Mouse (Mus musculus) forebrain, embryonic 11.5 days (tissue): ENCODE data around the gene Slc5a1. TPM values are rescaled to one million over a fixed set of nuclear protein-coding genes. Genes with fewer than 3 reads are reported as not detected.

ENCODE experiments used
- ATAC-seq: fragments of 200-750 bp; cut with Nextera tagmentation; replicated peaks from 2 replicates; pipeline ENCODE4 v1.8.0; 2017; ENCODE audit warnings: moderate TSS enrichment; ENCODE audit not compliant: low FRiP score
- DNase-seq: peaks from one replicate; pipeline ENCODE4 v3.0.0-alpha.2; 2017; ENCODE audit warnings: low spot score
- H3K27ac ChIP-seq: fragments of 300-500 bp; sonication (generic); 2 replicates; pipeline ENCODE4 v1.5.1; 2014; ENCODE audit warnings: low read depth, low read length
- H3K27me3 ChIP-seq: fragments of 300-500 bp; sonication (generic); 2 replicates; pipeline ENCODE4 v1.6.1; 2014; ENCODE audit warnings: mild to moderate bottlenecking, low read length, mixed read lengths; ENCODE audit not compliant: control insufficient read depth, insufficient read depth
- H3K36me3 ChIP-seq: fragments of 300-500 bp; sonication (generic); 2 replicates; pipeline ENCODE4 v1.6.1; 2014; ENCODE audit warnings: mild to moderate bottlenecking, low read length, moderate library complexity, mixed read lengths; ENCODE audit not compliant: control insufficient read depth, insufficient read depth
- H3K4me1 ChIP-seq: fragments of 300-500 bp; sonication (generic); replicated peaks from 2 replicates; pipeline ENCODE4 v1.6.1; 2014; ENCODE audit warnings: low read length, mixed read lengths; ENCODE audit not compliant: control insufficient read depth, insufficient read depth
- H3K4me2 ChIP-seq: fragments of 300-500 bp; sonication (generic); 2 replicates; pipeline ENCODE4 v1.6.1; 2014; ENCODE audit warnings: low read depth, mild to moderate bottlenecking, low read length, moderate library complexity, mixed read lengths; ENCODE audit not compliant: severe bottlenecking
- H3K4me3 ChIP-seq: fragments of 300-500 bp; sonication (generic); 2 replicates; pipeline ENCODE4 v1.5.1; 2014; ENCODE audit warnings: low read depth, low read length
- H3K9ac ChIP-seq: fragments of 300-500 bp; sonication (generic); 2 replicates; pipeline ENCODE4 v1.6.1; 2014; ENCODE audit warnings: low read length
- H3K9me3 ChIP-seq: fragments of 300-500 bp; sonication (generic); 2 replicates; pipeline ENCODE4 v1.6.1; 2016; ENCODE audit warnings: low read length, mixed read lengths; ENCODE audit not compliant: control insufficient read depth
- WGBS: fragments of 180-500 bp; shearing (Covaris S2); extraction: QIAGEN DNeasy Blood & Tissue Kit; methylation state at CpG from one replicate; pipeline ENCODE4 v1.1.7; 2014; 5-methylcytosine and 5-hydroxymethylcytosine counted together
- polyA plus RNA-seq: library from polyadenylated mRNA; unstranded; fragments of >200 nt; fragmentation: Nextera tagmentation; extraction: Ambion mirVana; gene quantifications from 2 replicates; pipeline ENCODE4 v1.2.1, GENCODE M21; 2014

Slc5a1 gene
- polyA plus RNA-seq, 1 experiment from 2014 or later: not detected

DNA sequence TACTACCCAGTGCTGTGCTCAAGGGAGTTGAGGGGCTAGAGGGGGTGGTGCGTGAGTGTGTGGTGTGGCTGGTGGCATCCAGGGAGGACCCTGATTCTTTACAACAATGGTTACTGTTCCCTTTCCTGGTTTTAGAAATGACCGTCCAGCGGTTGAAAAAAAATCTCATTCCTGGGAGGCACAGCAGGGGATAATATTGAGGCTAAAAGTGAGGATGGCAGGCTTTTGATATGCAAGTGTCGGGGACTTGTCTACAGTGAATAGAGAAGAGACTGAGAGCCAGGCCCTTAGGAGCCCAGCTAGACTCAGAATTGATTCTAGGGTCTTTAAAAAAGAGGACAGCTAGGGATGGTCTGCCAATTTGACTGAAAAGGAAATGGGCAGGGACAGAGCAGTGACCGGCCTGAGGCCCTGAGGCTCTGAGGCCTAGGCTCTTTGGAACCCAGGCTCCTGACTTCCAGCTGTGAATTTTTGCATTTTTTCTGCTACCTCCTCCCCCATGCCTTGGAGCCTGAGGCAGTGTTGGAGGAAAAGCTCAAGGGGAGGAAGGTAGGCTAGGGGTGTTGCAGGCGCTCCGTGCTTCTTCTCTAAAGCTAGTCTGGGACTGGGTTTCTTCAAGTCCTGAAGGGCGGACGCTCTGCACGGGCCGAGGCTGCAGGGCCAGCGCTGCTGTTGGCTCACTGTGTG, 1.5 kb upstream of the Slc5a1 start:
- Histone ChIP-seq H3K27ac (no peak overlapping the region), H3K4me2 (no peak overlapping the region), H3K9ac (no peak overlapping the region), H3K9me3 (no peaks in the 10 kb centered on the region), H3K36me3 (no peaks in the 10 kb centered on the region), H3K27me3 (peaks cover 18% of the 10 kb centered on the region), H3K4me3 (no peak overlapping the region), H3K4me1 (no peaks in the 10 kb centered on the region; the same call in 1 of the 2 replicates)
- DNase-seq (no peak), ATAC-seq (no peak)
- 34% methylated on average over 12 of the region's 12 CpGs for WGBS

DNA sequence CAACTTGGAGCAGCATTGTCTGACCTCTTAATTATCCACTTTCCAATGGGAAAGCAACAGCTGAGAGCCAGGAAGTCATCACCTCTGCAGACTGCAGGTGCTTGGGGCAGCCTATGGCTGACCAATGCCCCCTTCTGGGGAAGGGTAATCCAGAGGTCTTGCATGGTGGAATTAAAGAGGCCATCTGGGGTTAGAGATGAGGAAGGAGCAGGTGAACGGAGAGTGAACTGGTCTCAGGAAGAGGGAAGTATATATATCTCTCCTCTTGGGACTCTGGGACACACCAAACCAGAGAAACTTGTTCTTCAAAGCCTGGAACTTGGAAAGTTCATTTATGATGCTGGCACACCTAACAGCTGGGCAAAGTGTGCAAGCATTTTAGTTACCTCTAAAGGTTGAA, 857 bp downstream of the Slc5a1 start:
- H3K27ac ChIP-seq: no peak overlapping the region
- 58% methylated on average over 1 of the region's 1 CpGs for WGBS
- H3K9ac ChIP-seq: no peak overlapping the region
- no peaks in the 10 kb centered on the region; the same call in 1 of the 2 replicates for H3K4me1 ChIP-seq
- ATAC-seq (no peak), DNase-seq (no peak)
- H3K27me3 ChIP-seq: peaks cover 18% of the 10 kb centered on the region
- no peaks in the 10 kb centered on the region for H3K9me3 ChIP-seq
- no peaks in the 10 kb centered on the region for H3K36me3 ChIP-seq
- H3K4me3 ChIP-seq: no peak overlapping the region
- no peak overlapping the region for H3K4me2 ChIP-seq

DNA sequence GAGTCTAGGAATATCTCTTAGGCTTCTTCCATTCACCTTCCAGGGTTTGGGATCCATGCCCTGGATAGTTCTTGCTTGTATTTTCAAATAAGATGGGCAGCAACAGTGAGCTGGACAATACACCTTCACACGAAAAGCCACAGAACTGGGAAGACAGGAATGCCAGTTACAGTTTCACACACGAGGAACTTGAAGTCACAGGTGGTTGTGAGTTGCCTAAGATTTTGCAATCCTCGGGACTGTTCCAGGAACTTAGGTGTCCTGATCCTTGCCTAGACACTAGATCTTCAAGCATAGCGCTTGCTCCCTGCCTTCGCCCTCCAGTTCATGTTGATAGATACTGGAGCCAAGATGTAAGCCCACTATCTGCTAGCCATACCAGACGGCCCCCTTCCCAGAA, 1.6 kb downstream of the Slc5a1 start:
- Histone ChIP-seq H3K4me2 (no peak overlapping the region), H3K4me1 (no peaks in the 10 kb centered on the region; the same call in 1 of the 2 replicates), H3K9me3 (no peaks in the 10 kb centered on the region), H3K27me3 (peaks cover 18% of the 10 kb centered on the region), H3K9ac (no peak overlapping the region), H3K27ac (no peak overlapping the region), H3K4me3 (no peak overlapping the region), H3K36me3 (no peaks in the 10 kb centered on the region)
- DNase-seq (no peak), ATAC-seq (no peak)
- WGBS: 90% methylated on average over 6 of the region's 6 CpGs

DNA sequence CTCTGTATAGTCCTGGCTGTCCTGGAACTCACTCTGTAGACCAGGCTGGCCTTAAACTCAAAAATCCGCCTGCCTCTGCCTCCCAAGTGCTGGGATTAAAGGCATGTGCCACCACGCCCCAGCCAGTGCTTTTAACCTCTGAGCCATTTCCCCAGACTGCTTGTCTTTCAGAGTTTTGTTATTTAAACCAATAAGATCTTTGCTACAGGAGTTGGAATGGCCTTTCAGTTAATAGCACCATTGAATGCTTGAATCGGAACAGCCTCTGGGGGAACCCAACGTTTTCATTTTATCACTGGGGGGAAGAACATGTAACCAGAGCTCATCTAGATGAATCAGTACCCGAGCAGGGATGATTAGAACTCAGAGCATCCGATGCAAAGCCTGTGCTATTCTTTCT, 3.0 kb downstream of the Slc5a1 start:
- H3K27ac ChIP-seq: no peak overlapping the region
- H3K36me3 ChIP-seq: no peaks in the 10 kb centered on the region
- H3K4me2 ChIP-seq: no peak overlapping the region
- H3K4me1 ChIP-seq: no peaks in the 10 kb centered on the region; the same call in 1 of the 2 replicates
- no peak overlapping the region for H3K4me3 ChIP-seq
- ATAC-seq (no peak), DNase-seq (no peak)
- no peak overlapping the region for H3K9ac ChIP-seq
- H3K27me3 ChIP-seq: peaks cover 18% of the 10 kb centered on the region
- H3K9me3 ChIP-seq: no peaks in the 10 kb centered on the region
- 76% methylated on average over 6 of the region's 6 CpGs for WGBS

DNA sequence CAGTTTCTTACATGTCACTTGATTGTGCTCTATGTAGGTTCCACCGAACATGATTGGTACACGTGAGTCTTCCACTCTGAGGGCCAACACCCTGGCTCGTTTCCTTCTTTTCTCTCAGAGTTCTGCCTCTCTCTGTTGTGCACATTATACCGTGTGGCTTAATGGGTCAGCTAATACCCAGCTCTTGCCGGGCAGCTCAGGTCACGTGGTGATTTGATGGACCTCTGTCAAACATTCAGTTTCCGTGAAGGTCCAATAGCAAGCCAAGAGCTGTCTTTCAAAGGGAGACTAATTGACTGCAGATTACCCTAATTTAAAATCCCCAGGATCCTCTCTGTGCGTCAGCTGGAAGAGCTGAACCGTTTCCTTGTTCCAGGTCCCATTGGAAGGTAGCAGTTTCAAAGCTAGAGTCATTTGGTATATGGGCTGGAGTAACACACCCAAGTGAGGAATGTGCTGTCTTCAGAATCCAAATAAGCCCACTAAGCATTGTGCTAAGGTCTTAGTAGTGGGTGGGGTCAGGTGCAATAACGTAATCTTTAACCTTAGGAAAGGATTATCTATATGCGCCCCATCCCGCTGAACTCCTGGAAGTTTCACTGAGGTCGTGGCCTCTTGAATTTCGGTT, 3.9 kb downstream of the Slc5a1 start:
- no peak overlapping the region for H3K27ac ChIP-seq
- H3K36me3 ChIP-seq: no peaks in the 10 kb centered on the region
- WGBS: 79% methylated on average over 14 of the region's 14 CpGs
- no peak for DNase-seq
- no peak overlapping the region for H3K4me2 ChIP-seq
- H3K9me3 ChIP-seq: no peaks in the 10 kb centered on the region
- H3K27me3 ChIP-seq: peaks cover 18% of the 10 kb centered on the region
- H3K9ac ChIP-seq: no peak overlapping the region
- no peak for ATAC-seq
- H3K4me3 ChIP-seq: no peak overlapping the region
- no peaks in the 10 kb centered on the region for H3K4me1 ChIP-seq

DNA sequence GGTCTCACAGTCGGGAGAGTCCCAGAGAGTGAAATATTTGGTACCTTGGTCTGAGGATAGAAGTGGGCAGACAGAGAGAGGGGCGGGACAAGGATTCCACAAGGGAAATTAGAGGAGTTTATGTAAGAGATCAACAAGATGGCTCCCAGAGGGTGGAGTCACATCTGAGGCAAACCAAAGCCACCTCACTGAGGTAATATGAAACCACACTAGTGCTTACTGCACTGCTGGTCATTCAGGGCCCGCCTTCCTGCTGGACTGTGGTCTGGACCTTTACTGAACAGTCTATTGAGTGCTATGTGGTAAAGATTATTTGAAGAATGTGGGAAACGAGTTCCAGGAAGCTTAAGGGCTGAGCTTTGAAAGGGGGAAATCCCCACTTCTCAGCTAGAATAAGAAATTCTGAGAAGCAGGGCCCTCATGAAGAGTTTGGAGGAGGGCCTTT, 17.9 kb downstream of the Slc5a1 start:
- Histone ChIP-seq H3K36me3 (no peaks in the 10 kb centered on the region), H3K4me3 (no peak overlapping the region), H3K27ac (no peak overlapping the region), H3K9ac (no peak overlapping the region), H3K4me1 (no peaks in the 10 kb centered on the region), H3K4me2 (no peak overlapping the region), H3K9me3 (no peaks in the 10 kb centered on the region), H3K27me3 (no peaks in the 10 kb centered on the region)
- no peak for DNase-seq
- no peak for ATAC-seq
- WGBS: 63% methylated on average over 4 of the region's 4 CpGs

DNA sequence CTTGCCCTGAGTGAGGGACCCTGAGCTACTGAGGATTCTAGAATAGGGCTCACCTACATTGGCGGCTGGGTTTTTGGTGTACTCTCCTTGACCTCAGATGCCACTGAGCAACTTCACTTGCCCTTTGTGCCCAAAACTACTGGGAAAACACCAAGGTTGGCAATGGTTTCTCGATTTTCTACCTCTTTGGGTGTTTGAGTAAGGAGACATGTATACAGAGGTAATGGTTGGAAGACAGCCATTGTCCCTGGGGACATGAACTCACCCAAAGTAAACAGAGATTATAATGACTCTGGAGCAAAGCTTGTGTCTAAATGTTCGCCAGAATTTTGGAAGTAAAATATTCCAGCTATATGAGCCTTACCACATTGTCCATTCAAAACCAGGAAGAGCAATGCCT, 19.6 kb downstream of the Slc5a1 start:
- Histone ChIP-seq H3K27ac (no peak overlapping the region), H3K36me3 (no peaks in the 10 kb centered on the region), H3K4me3 (no peak overlapping the region), H3K9me3 (no peaks in the 10 kb centered on the region), H3K4me2 (no peak overlapping the region), H3K4me1 (no peaks in the 10 kb centered on the region), H3K27me3 (no peaks in the 10 kb centered on the region), H3K9ac (no peak overlapping the region)
- ATAC-seq (no peak), DNase-seq (no peak)
- WGBS: 87% methylated on average over 3 of the region's 3 CpGs

DNA sequence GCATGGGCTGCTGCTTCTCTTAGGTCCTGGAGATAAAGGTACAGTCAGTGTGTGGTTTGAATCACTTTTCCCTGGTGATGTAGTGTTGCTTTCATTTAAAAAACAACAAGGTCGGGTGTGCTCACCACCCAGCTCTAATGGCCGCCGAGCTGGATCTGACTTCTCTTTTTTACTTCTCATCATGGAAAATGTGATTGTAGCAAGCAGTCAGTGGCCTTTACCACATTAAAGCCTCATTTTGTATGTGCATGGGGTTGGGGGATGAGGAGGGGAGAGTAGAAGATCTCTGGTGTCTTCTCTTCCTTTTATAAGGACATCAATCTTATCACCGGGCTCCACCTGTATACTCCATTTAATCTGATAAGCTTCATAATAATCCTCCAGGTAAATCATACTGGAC, 21.3 kb downstream of the Slc5a1 start:
- Histone ChIP-seq H3K27me3 (no peaks in the 10 kb centered on the region), H3K4me1 (no peaks in the 10 kb centered on the region), H3K9me3 (no peaks in the 10 kb centered on the region), H3K4me2 (no peak overlapping the region), H3K36me3 (no peaks in the 10 kb centered on the region), H3K27ac (no peak overlapping the region), H3K4me3 (no peak overlapping the region), H3K9ac (no peak overlapping the region)
- ATAC-seq (no peak), DNase-seq (no peak)
- 89% methylated on average over 4 of the region's 4 CpGs for WGBS

DNA sequence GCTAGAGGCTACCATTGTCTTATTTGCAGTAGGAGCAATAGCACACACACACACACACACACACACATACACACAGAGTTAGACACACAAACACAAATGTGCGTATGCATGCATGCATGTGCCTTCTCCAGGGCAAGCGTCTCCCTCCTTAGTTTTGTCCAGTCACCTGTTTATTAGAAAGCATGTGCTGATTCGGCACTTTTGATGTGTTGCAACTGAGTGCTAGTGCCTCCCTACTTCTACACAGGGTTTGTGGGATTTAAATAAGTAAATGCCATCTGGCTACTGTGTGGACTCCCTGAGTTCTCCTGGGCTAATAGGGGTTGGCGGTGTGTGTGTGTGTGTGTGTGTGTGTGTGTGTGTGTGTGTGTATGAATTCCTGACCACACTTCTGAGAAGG, 30.1 kb downstream of the Slc5a1 start:
- no peaks in the 10 kb centered on the region for H3K36me3 ChIP-seq
- no peaks in the 10 kb centered on the region for H3K4me1 ChIP-seq
- no peak for ATAC-seq
- no peak for DNase-seq
- H3K4me2 ChIP-seq: no peak overlapping the region
- H3K4me3 ChIP-seq: no peak overlapping the region
- no peaks in the 10 kb centered on the region for H3K9me3 ChIP-seq
- H3K27me3 ChIP-seq: no peaks in the 10 kb centered on the region
- 89% methylated on average over 4 of the region's 4 CpGs for WGBS
- no peak overlapping the region for H3K9ac ChIP-seq
- H3K27ac ChIP-seq: no peak overlapping the region
